Comparison of ENCODE assay signal across 33 mouse cellular contexts in genomic region chr14:27037513-27037912, GRCm38 (mm10). TPM values are rescaled to one million over a fixed set of nuclear protein-coding genes. Genes with fewer than 3 reads are reported as not detected.
DNase-seq lines count a peak whose midpoint lies in the region; ATAC-seq and TF ChIP-seq lines count a peak whose summit lies in the region.
"Had no signal": no experiment of that assay in that cellular context is flagged by ENCODE, and none has a peak within 500 bp of the region (broad histone marks: within the 10 kb centered on the region; RNA-seq: fewer than 3 reads in every experiment).

No protein-coding gene starts in this region.

- TF ChIP-seq CTCF in heart, postnatal 0 days (IDR thresholded peaks at IDR 0.05; ENCODE audit: low read depth), result peak; percentile 20
- peak; percentile 6; the same call in 1 of the 2 replicates for TF ChIP-seq CTCF in lung, embryonic 14.5 days (IDR thresholded peaks at IDR 0.05; ENCODE audit: low read depth)
- no peak for TF ChIP-seq CTCF in lung, adult 2 months (IDR thresholded peaks at IDR 0.05; ENCODE audit: insufficient read depth, low read length)

- no peak overlapping the region for H3K4me3 ChIP-seq in heart, postnatal 0 days (ENCODE audit: low read depth, low read length)
- no peak overlapping the region for H3K4me3 ChIP-seq in lung, embryonic 14.5 days (ENCODE audit: low read depth, low read length)
- no peak overlapping the region for H3K4me3 ChIP-seq in lung, adult 2 months (replicated peaks; ENCODE audit: extremely low read depth, low read depth, low read length)
- H3K4me3 ChIP-seq in limb, embryonic 13.5 days, result no peak overlapping the region
- H3K4me3 ChIP-seq: embryonic facial prominence, embryonic 10.5 days; hindbrain, embryonic 15.5 days; limb, embryonic 15.5 days; midbrain, embryonic 12.5 days; neural tube, embryonic 13.5 days had no signal

- H3K9ac ChIP-seq in heart, postnatal 0 days (replicated peaks; ENCODE audit: low read depth, low read length), result no peak overlapping the region
- H3K9ac ChIP-seq in lung, embryonic 14.5 days, result no peak overlapping the region
- H3K9ac ChIP-seq in limb, embryonic 13.5 days, result no peak overlapping the region
- H3K9ac ChIP-seq: hindbrain, embryonic 15.5 days; limb, embryonic 15.5 days; liver, embryonic 14.5 days; midbrain, embryonic 12.5 days; neural tube, embryonic 13.5 days had no signal

- no peak for ATAC-seq in heart, postnatal 0 days (ENCODE audit: insufficient read depth, low read depth)
- no peak for ATAC-seq in lung, embryonic 14.5 days (ENCODE audit: insufficient read depth)
- ATAC-seq in limb, embryonic 13.5 days (ENCODE audit: low FRiP score, low read depth), result no peak
- ATAC-seq in frontal cortex, adult (ENCODE audit: low TSS enrichment), result no peak
- ATAC-seq: forebrain, embryonic 16.5 days; intestine, embryonic 16.5 days; Patski had no signal

- 64% methylated on average over 1 of the region's 1 CpGs for WGBS in heart, postnatal 0 days
- 67% methylated on average over 1 of the region's 1 CpGs for WGBS in lung, embryonic 14.5 days
- 75% methylated on average over 1 of the region's 1 CpGs for WGBS in lung, adult 2 months
- 23% methylated on average over 1 of the region's 1 CpGs for WGBS in limb, embryonic 13.5 days

- H3K9me3 ChIP-seq in heart, postnatal 0 days (replicated peaks; ENCODE audit: control insufficient read depth, low read length), result no peaks in the 10 kb centered on the region
- H3K9me3 ChIP-seq in lung, embryonic 14.5 days (ENCODE audit: low read depth, low read length), result no peaks in the 10 kb centered on the region
- no peaks in the 10 kb centered on the region for H3K9me3 ChIP-seq in limb, embryonic 13.5 days
- H3K9me3 ChIP-seq: hindbrain, embryonic 15.5 days; limb, embryonic 15.5 days; midbrain, embryonic 12.5 days; neural tube, embryonic 13.5 days had no signal

- no peaks in the 10 kb centered on the region for H3K27me3 ChIP-seq in heart, postnatal 0 days (ENCODE audit: control insufficient read depth, insufficient read depth, low read length)
- peaks cover 5% of the 10 kb centered on the region; the same call in 1 of the 2 replicates for H3K27me3 ChIP-seq in lung, embryonic 14.5 days (ENCODE audit: insufficient read depth, low read length)
- no peaks in the 10 kb centered on the region for H3K27me3 ChIP-seq in limb, embryonic 13.5 days
- H3K27me3 ChIP-seq: limb, embryonic 15.5 days; Patski had no signal

- no peaks in the 10 kb centered on the region for H3K36me3 ChIP-seq in heart, postnatal 0 days (replicated peaks; ENCODE audit: control insufficient read depth, insufficient read depth, low read length)
- no peaks in the 10 kb centered on the region for H3K36me3 ChIP-seq in lung, embryonic 14.5 days (ENCODE audit: insufficient read depth)
- no peaks in the 10 kb centered on the region for H3K36me3 ChIP-seq in limb, embryonic 13.5 days
- H3K36me3 ChIP-seq: embryonic facial prominence, embryonic 10.5 days; hindbrain, embryonic 15.5 days; limb, embryonic 15.5 days; midbrain, embryonic 12.5 days; neural tube, embryonic 13.5 days had no signal

- no peak for DNase-seq in heart, postnatal 0 days (ENCODE audit: low spot score)
- DNase-seq in heart, adult 8-10 months (ENCODE audit: low spot score), result no peak
- DNase-seq in lung, embryonic 14.5 days, result no peak
- DNase-seq in lung, adult 2 months, result no peak
- DNase-seq in A20 (ENCODE audit: low read depth, low spot score), result peak; percentile 21
- DNase-seq: cerebellum, adult 11 months; cerebellum, adult 9-11 months; gastrocnemius, postnatal 25 days; heart, adult 18-20 months; heart, postnatal 4 days; lung, postnatal 10 days; retina, postnatal 1 day; right cerebral cortex, postnatal 25 days; spleen, adult 18-20 months; thymus, postnatal 14 days had no signal

- TF ChIP-seq POLR2A in lung, adult 2 months (IDR thresholded peaks at IDR 0.05; ENCODE audit: borderline replicate concordance, extremely low read depth, low read depth, low read length), result no peak

- TF ChIP-seq EP300 in heart, postnatal 0 days (IDR thresholded peaks at IDR 0.05; ENCODE audit: low read depth), result no peak

- no peak overlapping the region for H3K4me2 ChIP-seq in heart, postnatal 0 days (ENCODE audit: low read depth, low read length)
- no peak overlapping the region for H3K4me2 ChIP-seq in lung, embryonic 14.5 days
- H3K4me2 ChIP-seq in limb, embryonic 13.5 days (replicated peaks), result no peak overlapping the region
- H3K4me2 ChIP-seq: hindbrain, embryonic 15.5 days; limb, embryonic 15.5 days; midbrain, embryonic 12.5 days; neural tube, embryonic 13.5 days had no signal

- no peak overlapping the region for H3K27ac ChIP-seq in heart, postnatal 0 days (ENCODE audit: low read depth)
- H3K27ac ChIP-seq in lung, embryonic 14.5 days (ENCODE audit: low read depth), result no peak overlapping the region
- peak overlapping the region; percentile 28; the same call in 1 of the 2 replicates for H3K27ac ChIP-seq in limb, embryonic 13.5 days
- H3K27ac ChIP-seq: embryonic facial prominence, embryonic 10.5 days; hindbrain, embryonic 15.5 days; limb, embryonic 15.5 days; liver, embryonic 14.5 days; midbrain, embryonic 12.5 days; neural tube, embryonic 13.5 days had no signal

- no peaks in the 10 kb centered on the region for H3K4me1 ChIP-seq in heart, postnatal 0 days (ENCODE audit: control insufficient read depth, insufficient read depth)
- H3K4me1 ChIP-seq in lung, embryonic 14.5 days (ENCODE audit: insufficient read depth), result peaks cover 8% of the 10 kb centered on the region; the same call in 1 of the 2 replicates
- peaks cover 4% of the 10 kb centered on the region; the same call in 1 of the 2 replicates for H3K4me1 ChIP-seq in lung, adult 2 months (ENCODE audit: control insufficient read depth, insufficient read depth, low read length)
- H3K4me1 ChIP-seq in limb, embryonic 13.5 days, result peaks cover 24% of the 10 kb centered on the region

RNA-seq across cellular contexts. Expression of gene Il17rd, which starts 1.2 kb away (rescaled TPM):
- total RNA-seq in heart, postnatal 0 days (2014; rRNA removed; ENCODE audit: low replicate concordance), result 3.5 and 4.2 TPM in 2 replicates
- polyA plus RNA-seq in heart, postnatal 0 days (2015; fragmentation: Nextera tagmentation; extraction: Ambion mirVana), result 0.63 and 0.86 TPM in 2 replicates
- 1 to 10 TPM; 3.1 to 4.4 (median 3.5) TPM for total RNA-seq in heart, adult 8-10 months (2022)
- polyA plus RNA-seq in lung, embryonic 14.5 days (2014; fragmentation: Nextera tagmentation; extraction: Ambion mirVana), result 2.7 and 3.9 TPM in 2 replicates
- polyA plus RNA-seq in lung, adult 2 months (2012; rRNA removed), result 9.4 and 11.3 TPM in 2 replicates
- 9.4 and 10.4 TPM in 2 replicates for polyA plus RNA-seq in limb, embryonic 13.5 days (2015; fragmentation: Nextera tagmentation; extraction: Ambion mirVana)
- total RNA-seq: common myeloid progenitor, adult 5-6 weeks; megakaryocyte progenitor cell, adult 5-6 weeks had no signal

RNA-seq across cellular contexts. Expression of gene Hesx1, which starts 43.3 kb away (rescaled TPM):
- total RNA-seq in heart, postnatal 0 days (2014; rRNA removed; ENCODE audit: low replicate concordance), result not detected in 2 replicates
- 0.16 TPM in 1 of 2 replicates, not detected in the other for polyA plus RNA-seq in heart, postnatal 0 days (2015; fragmentation: Nextera tagmentation; extraction: Ambion mirVana)
- not detected for total RNA-seq in heart, adult 8-10 months (2022)
- polyA plus RNA-seq in lung, embryonic 14.5 days (2014; fragmentation: Nextera tagmentation; extraction: Ambion mirVana), result not detected in 2 replicates
- polyA plus RNA-seq in lung, adult 2 months (2012; rRNA removed), result not detected in 2 replicates
- polyA plus RNA-seq in limb, embryonic 13.5 days (2015; fragmentation: Nextera tagmentation; extraction: Ambion mirVana), result 0.15 and 0.27 TPM in 2 replicates
- total RNA-seq: adrenal gland, adult 18-20 months; gastrocnemius, postnatal 25 days; heart, adult 18-20 months; layer of hippocampus, postnatal 14 days; left cerebral cortex, postnatal 25 days had no signal
- polyA plus RNA-seq: C2C12; forebrain, embryonic 16.5 days; large intestine, adult 2 months; limb, embryonic 15.5 days; midbrain, embryonic 12.5 days; neural tube, embryonic 13.5 days; Patski had no signal
